In genomic region chr14:30405456-30406225, GRCm38 (mm10) we compare ENCODE assay signal across 11 mouse cellular contexts.
DNase-seq lines count a peak whose midpoint lies in the region; ATAC-seq lines count a peak whose summit lies in the region.
"Had no signal": no experiment of that assay in that cellular context is flagged by ENCODE, and none has a peak within 500 bp of the region (broad histone marks: within the 10 kb centered on the region; RNA-seq: fewer than 3 reads in every experiment).

No protein-coding gene starts in this region.

- H3K4me3 ChIP-seq in intestine, embryonic 16.5 days (ENCODE audit: low read length), result 0 out of 2 replicates have a peak overlapping the region, but pooled peaks have one; percentile 5
- H3K4me3 ChIP-seq: embryonic facial prominence, embryonic 15.5 days; limb, embryonic 15.5 days had no signal

- no peaks in the 10 kb centered on the region for H3K36me3 ChIP-seq in intestine, embryonic 16.5 days (ENCODE audit: control insufficient read depth, insufficient read depth, low read length)
- H3K36me3 ChIP-seq: embryonic facial prominence, embryonic 15.5 days; limb, embryonic 15.5 days had no signal

- peak overlapping the region; percentile 13 for H3K4me2 ChIP-seq in intestine, embryonic 16.5 days (ENCODE audit: low read depth, low read length)
- H3K4me2 ChIP-seq: embryonic facial prominence, embryonic 15.5 days; limb, embryonic 15.5 days had no signal

- WGBS in intestine, embryonic 16.5 days, result 39% methylated on average over 8 of the region's 8 CpGs

- no peak overlapping the region for H3K9ac ChIP-seq in intestine, embryonic 16.5 days (ENCODE audit: low read depth, low read length)
- H3K9ac ChIP-seq: embryonic facial prominence, embryonic 15.5 days; limb, embryonic 15.5 days had no signal

- H3K27ac ChIP-seq in intestine, embryonic 16.5 days (ENCODE audit: low read length), result peak overlapping the region; percentile 52
- H3K27ac ChIP-seq: embryonic facial prominence, embryonic 15.5 days; limb, embryonic 15.5 days had no signal

- peak; percentile 73 for ATAC-seq in common myeloid progenitor, adult 5-6 weeks (replicated peaks; ENCODE audit: low read depth, poor library complexity, severe bottlenecking)
- ATAC-seq in intestine, embryonic 16.5 days, result peak; percentile 76

- no peaks in the 10 kb centered on the region for H3K27me3 ChIP-seq in intestine, embryonic 16.5 days (replicated peaks; ENCODE audit: control insufficient read depth, insufficient read depth, low read length)
- H3K27me3 ChIP-seq: embryonic facial prominence, embryonic 15.5 days; limb, embryonic 15.5 days had no signal

- H3K9me3 ChIP-seq in intestine, embryonic 16.5 days (ENCODE audit: control insufficient read depth, low read length), result no peaks in the 10 kb centered on the region
- H3K9me3 ChIP-seq: embryonic facial prominence, embryonic 15.5 days; limb, embryonic 15.5 days had no signal

- peak; percentile 15 for DNase-seq in CD4-positive helper T cell, adult 2 months (ENCODE audit: low read depth, low spot score)
- DNase-seq in lung, postnatal 10 days, result peak; percentile 42
- DNase-seq in T-cell, adult 2 months (ENCODE audit: low spot score), result no peak
- no peak for DNase-seq in ovary, postnatal 10 days (ENCODE audit: low spot score)
- no peak for DNase-seq in cerebellum, postnatal 36 days
- no peak for DNase-seq in spleen, postnatal 10 days (ENCODE audit: low spot score in 2 of 2)
- DNase-seq: retina, postnatal 1 day had no signal

- H3K4me1 ChIP-seq in intestine, embryonic 16.5 days (ENCODE audit: control insufficient read depth, insufficient read depth, low read length), result no peaks in the 10 kb centered on the region
- H3K4me1 ChIP-seq: embryonic facial prominence, embryonic 15.5 days; limb, embryonic 15.5 days had no signal

Comparison
In these comparisons a context has a peak if more than half of its experiments do, and no peak if none do; other contexts are left out.
1. DNase-seq: peak in CD4-positive helper T cell, adult 2 months (single experiment) and lung, postnatal 10 days (single experiment); none in T-cell, adult 2 months (single experiment), ovary, postnatal 10 days (single experiment), cerebellum, postnatal 36 days (0 of 2) and spleen, postnatal 10 days (0 of 2).